Mouse (Mus musculus) c-Kit-positive CD71-positive TER-119-negative erythroid progenitor cells, embryonic 14.5 days (primary cell): ENCODE data around the gene A730049H05Rik.

ENCODE experiments used
- DNase-seq: peaks from one replicate; pipeline ENCODE4 v3.0.0-alpha.2; 2013; ENCODE audit warnings: low read depth

A730049H05Rik gene

DNA sequence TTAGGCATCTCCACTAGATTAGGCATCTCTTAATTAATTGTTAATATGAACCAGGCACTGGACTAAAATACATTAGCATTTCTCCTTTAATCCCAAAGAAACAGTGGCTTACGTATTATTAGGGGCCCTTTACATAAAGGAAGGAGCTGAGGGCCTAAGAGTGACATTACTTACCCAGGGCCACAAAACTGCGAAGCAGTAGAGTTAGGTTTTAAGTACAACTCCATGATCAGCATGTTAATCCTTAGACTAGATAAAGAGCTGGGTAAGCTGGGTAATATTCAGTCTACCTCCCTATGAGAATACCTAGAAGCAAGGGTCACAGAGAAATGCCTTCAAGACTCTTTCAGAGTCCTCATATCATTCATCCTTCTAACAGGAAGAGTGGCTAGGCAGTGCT lies 12.9 kb downstream of the A730049H05Rik start:
- no peak for DNase-seq

DNA sequence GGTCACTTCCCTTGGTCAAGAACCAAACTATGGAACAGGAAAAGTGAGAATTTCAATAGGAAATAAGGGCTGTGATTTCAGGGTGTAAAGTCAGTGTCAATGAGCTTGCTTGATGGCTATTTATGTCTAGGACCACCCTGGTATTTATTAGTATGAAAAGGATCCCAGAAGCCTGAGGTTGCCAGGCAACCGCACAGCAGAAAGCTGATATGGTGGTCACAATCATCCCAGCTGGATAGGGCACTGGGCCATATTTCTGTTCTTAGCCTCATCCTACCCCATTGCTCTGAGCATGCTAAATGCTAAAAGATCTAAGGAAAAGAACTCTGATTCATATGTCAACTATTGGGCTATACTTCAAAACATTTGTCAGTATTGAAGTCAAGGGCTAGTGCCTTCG lies 14.8 kb downstream of the A730049H05Rik start:
- DNase-seq = no peak

DNA sequence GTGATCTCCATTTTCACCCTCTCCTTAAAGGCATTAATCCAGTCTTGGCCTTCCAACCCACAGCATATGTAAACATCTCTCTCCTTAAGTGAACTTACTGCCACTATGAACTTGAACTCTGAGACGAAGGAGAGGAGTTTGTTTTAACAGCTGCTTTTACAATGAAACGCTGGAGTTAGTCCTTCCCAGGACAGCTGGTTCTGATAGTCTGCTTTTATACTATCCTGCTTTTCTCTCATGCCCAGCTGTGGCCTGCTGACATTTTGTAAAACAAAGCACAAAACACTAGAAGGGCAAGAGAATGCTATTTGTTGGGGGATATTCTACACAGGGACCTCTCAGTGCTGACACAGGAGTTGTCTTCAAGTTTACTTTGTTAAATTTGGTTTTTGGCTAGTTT lies 25.7 kb downstream of the A730049H05Rik start:
- no peak for DNase-seq

DNA sequence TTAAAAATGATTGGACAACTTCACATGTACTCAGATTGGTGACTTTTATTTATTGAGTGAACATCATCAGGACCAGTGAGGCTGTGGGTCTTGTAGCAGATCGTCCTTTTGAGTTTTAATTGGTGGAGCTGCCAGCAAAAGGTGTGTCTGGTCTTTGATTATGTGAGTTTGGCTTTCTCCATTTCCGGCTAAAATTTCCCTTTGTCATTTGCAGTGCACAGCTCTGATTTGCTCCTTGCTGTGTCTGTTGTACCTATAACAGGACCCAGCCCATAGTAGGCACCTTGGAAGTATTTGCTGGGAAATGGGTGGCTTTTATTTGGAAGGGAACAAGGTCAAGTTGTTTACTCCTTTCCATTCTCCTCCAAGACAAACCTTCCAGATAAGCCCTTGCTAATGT lies 27.2 kb downstream of the A730049H05Rik start:
- DNase-seq = no peak

DNA sequence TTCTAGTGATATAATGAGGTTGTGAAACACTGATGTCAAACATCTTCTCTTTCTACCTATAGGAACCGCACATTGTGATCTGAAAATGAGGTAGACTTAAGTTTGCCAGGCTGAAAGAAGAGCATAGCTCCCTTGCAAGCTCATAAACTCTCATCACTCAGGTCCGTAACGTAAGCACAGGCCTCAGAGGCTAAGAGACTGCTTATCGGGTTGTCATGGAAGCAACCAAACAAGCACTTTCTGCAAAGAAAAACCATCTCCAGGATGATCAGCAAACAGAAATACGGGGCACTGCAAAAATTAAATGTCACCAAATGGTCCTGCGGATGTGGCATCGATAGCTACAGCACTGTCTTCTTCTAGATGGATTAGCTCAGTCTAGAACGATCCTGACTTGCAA lies 29.6 kb downstream of the A730049H05Rik start:
- DNase-seq = no peak

GRCm38 (mm10) chr6:92846614-92847013 lies 30.3 kb downstream of the A730049H05Rik start:
- DNase-seq = no peak

GRCm38 (mm10) chr6:92849208-92849607 lies 32.9 kb downstream of the A730049H05Rik start:
- DNase-seq = no peak

DNA sequence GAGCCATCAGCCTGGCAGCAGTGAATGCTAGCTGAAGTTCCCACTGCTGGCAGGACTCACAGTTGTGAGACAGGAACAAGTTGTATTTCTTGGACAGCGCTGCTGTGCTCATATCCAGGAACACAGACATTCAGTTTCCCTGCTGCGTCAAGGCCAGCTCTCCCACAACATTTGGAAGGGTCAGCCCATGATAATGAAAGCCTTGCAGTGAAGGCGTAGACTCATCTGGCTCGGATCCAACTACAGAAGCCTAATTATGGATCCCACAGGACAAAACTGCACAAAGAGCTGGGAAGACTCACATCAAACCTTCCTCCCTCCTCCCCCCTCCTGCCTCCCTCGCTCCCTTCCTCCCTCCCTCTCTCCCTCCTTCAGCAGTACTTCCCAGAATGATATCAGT lies 34.0 kb downstream of the A730049H05Rik start:
- DNase-seq = no peak

- DNase-seq = no peak
These were observed 38.6 kb downstream of the A730049H05Rik start for GRCm38 (mm10) chr6:92854873-92855272.

DNA sequence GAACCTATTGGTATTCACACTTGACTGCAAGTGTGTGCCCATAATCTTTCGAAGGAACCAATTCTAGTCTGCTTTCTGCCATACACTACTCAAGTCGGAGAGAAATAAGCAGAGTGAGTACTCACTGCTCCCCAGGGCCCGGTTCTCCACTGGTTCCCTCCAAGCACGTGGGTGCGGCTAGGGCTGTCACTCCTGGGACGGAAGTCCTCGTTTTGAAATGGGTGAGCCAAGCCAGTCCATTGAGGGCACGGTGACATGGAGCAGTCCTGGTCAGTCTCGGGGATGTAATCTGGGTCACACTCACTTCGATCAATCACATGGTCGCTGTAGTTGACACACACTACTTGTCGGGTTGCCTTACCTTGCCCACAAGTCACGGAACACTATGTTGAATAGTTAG lies 41.5 kb downstream of the A730049H05Rik start:
- DNase-seq = no peak

- no peak for DNase-seq
These were observed 42.6 kb downstream of the A730049H05Rik start for GRCm38 (mm10) chr6:92858721-92859510.

DNA sequence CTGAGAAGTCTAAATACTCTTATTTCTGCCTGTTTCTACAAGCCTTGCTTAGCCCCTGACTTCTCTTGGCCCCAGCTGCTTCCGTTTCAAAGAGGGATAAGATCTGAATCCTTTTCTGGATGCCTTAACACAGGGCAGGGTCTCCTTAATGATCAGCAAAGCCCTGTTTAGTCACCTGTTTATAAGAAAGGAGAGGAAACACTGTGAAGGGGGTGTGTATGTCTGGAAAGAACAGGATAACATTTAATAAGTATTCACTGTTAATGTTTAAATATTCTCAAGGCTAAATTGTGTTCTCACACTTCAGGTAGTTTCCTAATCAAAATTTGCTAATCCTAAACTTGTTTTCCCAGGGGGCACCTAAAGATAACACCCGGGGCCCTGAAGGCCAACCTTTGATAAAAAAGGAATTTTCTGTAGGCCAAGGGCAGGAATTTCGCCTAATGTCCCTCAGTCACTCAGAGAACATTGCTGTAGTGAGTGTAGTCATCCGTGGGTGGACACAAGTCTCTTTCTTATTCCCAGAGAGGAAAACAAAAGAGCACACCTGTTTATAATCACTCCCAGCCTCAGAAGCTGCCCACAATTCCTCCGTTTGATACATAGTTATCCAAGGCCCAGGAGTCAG lies 44.1 kb downstream of the A730049H05Rik start:
- no peak for DNase-seq

DNA sequence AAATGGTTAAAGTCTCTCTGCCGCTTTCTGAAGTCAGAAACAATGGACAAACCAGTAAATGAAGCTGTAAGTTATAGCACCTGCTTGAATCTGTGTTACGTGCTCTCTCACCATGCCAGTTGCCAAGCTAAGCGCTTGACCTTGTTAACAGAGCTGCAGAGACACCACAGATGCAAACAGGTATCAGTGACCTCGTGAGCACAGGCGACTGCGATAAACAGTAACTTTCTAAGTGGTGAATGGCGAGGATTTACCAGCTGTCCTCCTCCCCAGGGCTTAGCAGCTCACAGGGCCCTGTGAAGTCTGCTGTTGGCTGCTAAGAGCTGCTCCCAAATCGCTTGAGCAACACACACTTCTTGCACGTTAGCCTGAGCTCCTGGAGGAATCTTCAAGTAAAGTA lies 46.3 kb downstream of the A730049H05Rik start:
- DNase-seq = no peak

DNA sequence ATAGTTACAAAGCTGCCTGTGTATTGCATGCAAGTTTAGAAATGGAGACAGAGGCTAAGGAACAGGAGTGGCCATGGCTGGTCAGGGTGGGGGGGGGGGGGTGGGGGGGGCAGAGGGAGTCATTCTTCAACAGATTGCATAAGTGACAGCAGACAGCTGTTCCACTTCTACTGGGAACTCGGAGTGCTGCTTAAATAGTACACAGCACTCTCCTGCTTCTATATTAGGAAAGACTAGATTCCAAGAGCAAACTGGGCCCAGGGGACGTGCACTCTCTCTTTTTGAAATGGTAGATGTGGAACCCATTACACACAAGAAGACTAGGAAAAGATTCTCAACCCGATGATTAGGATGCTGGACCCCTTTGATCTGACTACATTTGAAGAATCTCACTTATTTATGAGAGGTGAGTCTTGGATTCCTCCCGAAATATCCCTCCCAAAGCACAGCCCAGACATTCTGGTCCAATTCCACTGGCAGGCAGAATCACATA lies 52.9 kb downstream of the A730049H05Rik start, which contains the start of gene Gm15737:
Gm15737 (plus strand) TSS at position 269 of the 493 bp plus-strand sequence.
- no peak for DNase-seq

- DNase-seq = no peak
These were observed 53.4 kb downstream of the A730049H05Rik start for GRCm38 (mm10) chr6:92869582-92870219.

- DNase-seq = no peak
These were observed 55.5 kb downstream of the A730049H05Rik start for GRCm38 (mm10) chr6:92871813-92872212.

DNA sequence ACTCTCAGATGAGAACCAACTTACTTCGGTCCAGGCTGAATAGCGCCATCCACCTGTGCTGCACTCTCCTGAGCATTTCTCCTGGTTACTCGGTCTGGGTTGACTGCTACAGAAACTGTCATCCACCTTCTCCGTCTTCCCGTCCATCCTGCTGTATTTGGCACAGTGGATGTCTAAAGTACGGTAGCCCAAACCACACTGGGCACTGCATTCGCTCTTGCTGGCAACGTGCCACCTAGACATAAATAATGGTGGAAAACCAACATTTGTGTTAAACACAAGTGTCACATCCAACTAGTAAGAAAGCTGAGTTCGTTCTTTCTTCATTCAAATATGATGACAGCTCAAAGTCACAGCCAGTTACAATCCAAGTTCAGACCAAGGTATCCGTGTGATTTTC lies 56.5 kb downstream of the A730049H05Rik start:
- no peak for DNase-seq

DNA sequence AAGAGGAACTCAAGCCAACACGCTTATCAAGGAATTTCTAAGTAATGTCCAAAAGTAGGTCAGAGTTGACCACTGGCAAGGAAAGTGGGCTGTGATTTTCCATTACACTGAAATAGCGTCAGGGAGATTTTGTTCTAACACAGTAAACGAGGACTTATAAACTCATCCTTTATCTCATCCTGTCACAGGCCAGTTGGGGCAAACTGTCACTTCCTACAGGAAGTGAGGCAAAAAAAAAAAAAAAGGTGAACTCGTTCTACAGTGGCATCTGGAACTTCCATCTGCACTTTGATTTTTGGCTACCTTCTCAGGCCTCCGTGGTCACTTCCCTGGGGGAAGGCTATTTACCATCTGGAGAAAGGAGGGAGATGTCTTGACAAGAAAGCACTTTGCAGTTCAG lies 58.6 kb downstream of the A730049H05Rik start:
- DNase-seq = no peak

- DNase-seq = no peak
These were observed 59.1 kb downstream of the A730049H05Rik start for GRCm38 (mm10) chr6:92875340-92875739.

DNA sequence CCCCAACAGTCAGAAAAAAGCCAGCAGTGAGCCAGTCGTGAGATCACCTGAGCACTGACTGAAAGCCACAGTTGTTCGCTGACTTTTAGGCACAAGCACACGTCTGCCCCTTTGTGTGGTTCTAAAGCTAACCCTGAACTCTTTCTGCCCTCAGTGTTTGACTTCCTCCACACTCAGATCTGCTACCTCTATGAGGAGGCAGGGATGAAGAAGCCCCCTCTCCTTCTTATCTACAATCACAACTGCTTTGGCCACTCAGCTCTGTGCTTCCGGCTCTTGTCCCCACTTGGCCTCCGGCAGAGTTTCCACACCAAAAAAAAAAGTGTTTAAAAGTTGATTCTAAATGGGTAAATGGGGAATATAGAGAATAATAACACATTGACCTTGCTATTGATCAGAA lies 59.8 kb downstream of the A730049H05Rik start:
- no peak for DNase-seq

DNA sequence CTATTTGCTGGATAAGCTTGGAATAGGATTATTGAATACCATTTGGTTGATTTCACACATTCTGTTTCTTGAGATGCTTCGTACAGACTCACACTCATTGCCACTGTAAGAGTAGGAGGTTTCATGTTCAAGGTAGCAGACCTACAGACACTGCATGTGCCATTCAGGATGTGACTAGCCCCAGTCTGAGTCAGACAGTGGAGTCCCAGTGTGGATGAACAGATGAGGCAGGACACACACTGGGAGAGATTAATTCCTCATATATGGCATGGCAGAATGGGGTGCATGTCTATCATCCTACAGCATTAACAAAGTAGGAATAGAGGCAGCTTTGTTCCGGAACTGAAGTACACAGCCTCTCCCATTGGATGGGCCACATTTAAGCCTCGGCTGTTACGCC lies 61.0 kb downstream of the A730049H05Rik start:
- no peak for DNase-seq

- no peak for DNase-seq
These were observed 62.5 kb downstream of the A730049H05Rik start for GRCm38 (mm10) chr6:92878771-92879170.

GRCm38 (mm10) chr6:92879700-92880265 lies 63.5 kb downstream of the A730049H05Rik start:
- no peak for DNase-seq
